Mouse (Mus musculus): ENCODE measurements around the gene Best3.

GRCm38 (mm10) chr10:117000975-117001374 lies 14.9 kb downstream of the Best3 start:
- no peak for TF ChIP-seq MAX (IDR thresholded peaks at IDR 0.05; ENCODE audit: low read depth)
- TF ChIP-seq USF1 (IDR thresholded peaks at IDR 0.05; ENCODE audit: low read depth), result no peak
- no peak for TF ChIP-seq MYOD1 (IDR thresholded peaks at IDR 0.05; ENCODE audit: control insufficient read depth in 1 of 3, insufficient read length in 2 of 3, low read depth in 2 of 3)
- TF ChIP-seq TCF12 (IDR thresholded peaks at IDR 0.05; ENCODE audit: insufficient read depth, poor library complexity, severe bottlenecking), result no peak
- TF ChIP-seq REST (IDR thresholded peaks at IDR 0.05; ENCODE audit: insufficient read depth, insufficient read length), result no peak
- no peak for TF ChIP-seq E2F4 (IDR thresholded peaks at IDR 0.05; ENCODE audit: insufficient read depth)
- no peak for TF ChIP-seq CEBPB (IDR thresholded peaks at IDR 0.05; ENCODE audit: insufficient read depth, poor library complexity, severe bottlenecking)
- TF ChIP-seq POLR2A (IDR thresholded peaks at IDR 0.05; ENCODE audit: insufficient read length, low read depth), result no peak

All from myocyte (in vitro differentiated cells).